ENCODE assay signal across 17 mouse cellular contexts in the genomic region with DNA sequence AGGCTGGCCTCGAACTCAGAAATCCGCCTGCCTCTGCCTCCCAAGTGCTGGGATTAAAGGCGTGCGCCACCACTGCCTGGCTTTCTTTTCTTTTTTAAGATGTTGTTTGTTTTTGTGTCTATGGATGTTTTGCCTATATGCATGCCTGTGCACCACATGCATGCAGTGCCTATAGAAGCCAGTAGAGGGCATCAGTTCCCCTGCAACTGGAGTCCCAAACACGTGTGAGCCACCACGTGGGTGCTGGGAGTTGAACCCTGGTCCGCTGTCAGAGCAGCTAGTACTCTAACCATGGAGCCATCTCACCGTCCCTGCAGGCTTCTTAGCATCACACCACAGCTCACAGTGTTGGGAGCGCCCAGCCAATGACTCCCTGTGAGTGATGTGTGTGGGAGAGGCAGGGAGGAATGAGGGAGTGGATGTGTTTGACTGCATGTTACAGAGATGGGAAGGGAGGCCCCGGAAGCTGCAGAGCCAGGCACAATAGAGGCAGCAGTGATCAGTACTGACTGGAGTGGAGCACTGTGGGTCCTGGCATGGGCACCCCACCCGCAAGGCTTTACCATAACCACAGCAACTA. TPM values are rescaled to one million over a fixed set of nuclear protein-coding genes. Genes with fewer than 3 reads are reported as not detected.
DNase-seq lines count a peak whose midpoint lies in the region; ATAC-seq and TF ChIP-seq lines count a peak whose summit lies in the region.
"Had no signal": no experiment of that assay in that cellular context is flagged by ENCODE, and none has a peak within 500 bp of the region (broad histone marks: within the 10 kb centered on the region; RNA-seq: fewer than 3 reads in every experiment).

No protein-coding gene starts in this region.

- H3K27ac ChIP-seq in forebrain, postnatal 0 days (ENCODE audit: low read depth, low read length), result no peak overlapping the region
- H3K27ac ChIP-seq in forebrain, embryonic 14.5 days (ENCODE audit: low read depth, low read length), result no peak overlapping the region
- no peak overlapping the region for H3K27ac ChIP-seq in liver, postnatal 0 days (ENCODE audit: low read depth)
- no peak overlapping the region for H3K27ac ChIP-seq in liver, embryonic 12.5 days
- H3K27ac ChIP-seq: heart, embryonic 10.5 days; liver, embryonic 13.5 days; neural tube, embryonic 13.5 days had no signal

- CTCF ChIA-PET in Patski (lab: Charles Lee), result no interaction called here

- no peaks in the 10 kb centered on the region for H3K27me3 ChIP-seq in forebrain, postnatal 0 days (ENCODE audit: insufficient read depth, low read length)
- H3K27me3 ChIP-seq in forebrain, embryonic 14.5 days (replicated peaks; ENCODE audit: control insufficient read depth, insufficient read depth, low read length), result no peaks in the 10 kb centered on the region
- no peaks in the 10 kb centered on the region for H3K27me3 ChIP-seq in liver, postnatal 0 days (ENCODE audit: insufficient read depth, low read length)
- peaks cover 5% of the 10 kb centered on the region; the same call in 1 of the 2 replicates for H3K27me3 ChIP-seq in liver, embryonic 12.5 days (replicated peaks)
- peaks cover under 1% of the 10 kb centered on the region for H3K27me3 ChIP-seq in Patski
- H3K27me3 ChIP-seq: neural tube, embryonic 13.5 days had no signal

- whole genome bisulfite sequencing in forebrain, postnatal 0 days, result 75% methylated on average over 10 of the region's 11 CpGs
- 72% methylated on average over 10 of the region's 11 CpGs for WGBS in forebrain, embryonic 14.5 days
- 75% methylated on average over 11 of the region's 11 CpGs for WGBS in liver, postnatal 0 days (ENCODE audit: insufficient replicate concordance)
- WGBS in liver, embryonic 12.5 days (ENCODE audit: insufficient replicate concordance), result 62% methylated on average over 11 of the region's 11 CpGs

- no peak overlapping the region for H3K9ac ChIP-seq in forebrain, postnatal 0 days
- H3K9ac ChIP-seq in forebrain, embryonic 14.5 days (ENCODE audit: low read length), result no peak overlapping the region
- H3K9ac ChIP-seq in liver, postnatal 0 days (replicated peaks), result no peak overlapping the region
- no peak overlapping the region for H3K9ac ChIP-seq in liver, embryonic 12.5 days
- H3K9ac ChIP-seq: liver, embryonic 13.5 days; neural tube, embryonic 13.5 days had no signal

- peak; percentile 35 for TF ChIP-seq CTCF in forebrain, postnatal 0 days (IDR thresholded peaks at IDR 0.05; ENCODE audit: low read depth)
- peak; percentile 49 for TF ChIP-seq CTCF in liver, postnatal 0 days (IDR thresholded peaks at IDR 0.05; ENCODE audit: low read depth)
- peak; percentile 42 for TF ChIP-seq CTCF in Patski (IDR thresholded peaks at IDR 0.05)

- TF ChIP-seq EP300 in liver, postnatal 0 days (IDR thresholded peaks at IDR 0.05; ENCODE audit: low read depth), result no peak

- no peak overlapping the region for H3K4me2 ChIP-seq in forebrain, postnatal 0 days (ENCODE audit: low read depth)
- H3K4me2 ChIP-seq in forebrain, embryonic 14.5 days (ENCODE audit: low read length), result no peak overlapping the region
- no peak overlapping the region for H3K4me2 ChIP-seq in liver, postnatal 0 days (ENCODE audit: low read depth, low read length)
- H3K4me2 ChIP-seq in liver, embryonic 12.5 days, result no peak overlapping the region
- H3K4me2 ChIP-seq: liver, embryonic 13.5 days; neural tube, embryonic 13.5 days had no signal

- ATAC-seq in forebrain, postnatal 0 days, result no peak
- no peak for ATAC-seq in forebrain, embryonic 14.5 days
- no peak for ATAC-seq in liver, postnatal 0 days
- ATAC-seq in liver, embryonic 12.5 days, result no peak
- ATAC-seq in Patski, result no peak
- no peak for ATAC-seq in megakaryocyte progenitor cell, adult 5-6 weeks (replicated peaks; ENCODE audit: poor library complexity)
- ATAC-seq: intestine, embryonic 16.5 days had no signal

- no peaks in the 10 kb centered on the region for H3K4me1 ChIP-seq in forebrain, postnatal 0 days (ENCODE audit: insufficient read depth)
- H3K4me1 ChIP-seq in forebrain, embryonic 14.5 days (ENCODE audit: control insufficient read depth, insufficient read depth, low read length), result no peaks in the 10 kb centered on the region
- H3K4me1 ChIP-seq in liver, postnatal 0 days (ENCODE audit: insufficient read depth), result 0 out of 2 replicates have a peak, but pooled peaks cover 3% of the 10 kb centered on the region
- H3K4me1 ChIP-seq in liver, embryonic 12.5 days, result peaks cover 12% of the 10 kb centered on the region; the same call in 1 of the 2 replicates

- DNase-seq in forebrain, postnatal 0 days, result no peak
- no peak for DNase-seq in forebrain, embryonic 14.5 days (ENCODE audit: low spot score)
- DNase-seq in liver, postnatal 0 days, result no peak
- DNase-seq in A20 (ENCODE audit: low read depth, low spot score) (peak; percentile 42), Patski (ENCODE audit: low read depth, low spot score) (no peak)
- DNase-seq in thymus, postnatal 14 days, result no peak
- DNase-seq: cerebellum, postnatal 25 days; heart, postnatal 4 days; liver, embryonic 13.5 days; thymus, postnatal 25 days had no signal

- no peak overlapping the region for H3K4me3 ChIP-seq in forebrain, postnatal 0 days (ENCODE audit: low read depth, low read length)
- H3K4me3 ChIP-seq in forebrain, embryonic 14.5 days (ENCODE audit: low read depth, low read length), result no peak overlapping the region
- no peak overlapping the region for H3K4me3 ChIP-seq in liver, postnatal 0 days (ENCODE audit: low read depth, low read length)
- no peak overlapping the region for H3K4me3 ChIP-seq in liver, embryonic 12.5 days
- H3K4me3 ChIP-seq: heart, embryonic 10.5 days; liver, embryonic 13.5 days; neural tube, embryonic 13.5 days had no signal

- no peaks in the 10 kb centered on the region for H3K9me3 ChIP-seq in forebrain, postnatal 0 days (ENCODE audit: low read length)
- no peaks in the 10 kb centered on the region for H3K9me3 ChIP-seq in forebrain, embryonic 14.5 days (replicated peaks; ENCODE audit: control insufficient read depth, low read length)
- H3K9me3 ChIP-seq in liver, postnatal 0 days (ENCODE audit: low read length), result no peaks in the 10 kb centered on the region
- no peaks in the 10 kb centered on the region for H3K9me3 ChIP-seq in liver, embryonic 12.5 days (replicated peaks)
- H3K9me3 ChIP-seq: heart, embryonic 10.5 days; liver, embryonic 13.5 days; neural tube, embryonic 13.5 days had no signal

- in situ Hi-C loops in Patski (cut with MboI; ENCODE audit: low pct_unique_long_range_greater_than_20kb), result loop anchor here (10.0 kb wide), 1 partner anchor 289 kb away; no protein-coding TSS in a partner anchor

- H3K36me3 ChIP-seq in forebrain, postnatal 0 days (ENCODE audit: insufficient read depth), result no peaks in the 10 kb centered on the region
- H3K36me3 ChIP-seq in forebrain, embryonic 14.5 days (ENCODE audit: control insufficient read depth, insufficient read depth, low read length), result no peaks in the 10 kb centered on the region
- H3K36me3 ChIP-seq in liver, postnatal 0 days (replicated peaks; ENCODE audit: insufficient read depth, low read length), result no peaks in the 10 kb centered on the region
- no peaks in the 10 kb centered on the region for H3K36me3 ChIP-seq in liver, embryonic 12.5 days
- H3K36me3 ChIP-seq: heart, embryonic 10.5 days; liver, embryonic 13.5 days; neural tube, embryonic 13.5 days had no signal

- POLR2A ChIA-PET in Patski (lab: Charles Lee), result no interaction called here

RNA-seq across cellular contexts. Expression of a gene that starts 7.9 kb away (rescaled TPM):
- 8.6 and 8.9 TPM in 2 replicates for total RNA-seq in forebrain, postnatal 0 days (2014; rRNA removed)
- 8.3 and 9.0 TPM in 2 replicates for polyA plus RNA-seq in forebrain, postnatal 0 days (2015; fragmentation: Nextera tagmentation; extraction: Ambion mirVana)
- 3.7 and 4.5 TPM in 2 replicates for polyA plus RNA-seq in forebrain, embryonic 14.5 days (2014; fragmentation: Nextera tagmentation; extraction: Ambion mirVana)
- polyA plus RNA-seq in liver, postnatal 0 days (2015; fragmentation: Nextera tagmentation; extraction: Ambion mirVana), result 6.0 and 7.2 TPM in 2 replicates
- 0.41 and 0.66 TPM in 2 replicates for polyA plus RNA-seq in liver, embryonic 12.5 days (2016; fragmentation: Nextera tagmentation; extraction: Ambion mirVana)
- polyA plus RNA-seq in Patski (2021), result not detected
- not detected in 2 replicates for total RNA-seq in megakaryocyte progenitor cell, adult 5-6 weeks (2015)
- not detected in 2 replicates for total RNA-seq in megakaryocyte progenitor cell, adult 5-6 weeks (2017)

RNA-seq across cellular contexts. Expression of a gene that starts 25.7 kb away (rescaled TPM):
- total RNA-seq in forebrain, postnatal 0 days (2014; rRNA removed), result not detected in 2 replicates
- 0.15 and 0.22 TPM in 2 replicates for polyA plus RNA-seq in forebrain, postnatal 0 days (2015; fragmentation: Nextera tagmentation; extraction: Ambion mirVana)
- polyA plus RNA-seq in forebrain, embryonic 14.5 days (2014; fragmentation: Nextera tagmentation; extraction: Ambion mirVana), result 0.05 TPM in 1 of 2 replicates, not detected in the other
- polyA plus RNA-seq in liver, postnatal 0 days (2015; fragmentation: Nextera tagmentation; extraction: Ambion mirVana), result 0.05 and 0.14 TPM in 2 replicates
- polyA plus RNA-seq in liver, embryonic 12.5 days (2016; fragmentation: Nextera tagmentation; extraction: Ambion mirVana), result 0.07 and 0.14 TPM in 2 replicates
- 0.04 TPM for polyA plus RNA-seq in Patski (2021)
- not detected in 2 replicates for total RNA-seq in megakaryocyte progenitor cell, adult 5-6 weeks (2015)
- total RNA-seq in megakaryocyte progenitor cell, adult 5-6 weeks (2017), result not detected in 2 replicates
- total RNA-seq: gastrocnemius, adult 8-10 months; heart, postnatal 4 days had no signal

RNA-seq across cellular contexts. Expression of a gene that starts 38.6 kb away (rescaled TPM):
- total RNA-seq in forebrain, postnatal 0 days (2014; rRNA removed), result 0.38 and 1.5 TPM in 2 replicates
- 0.34 and 0.90 TPM in 2 replicates for polyA plus RNA-seq in forebrain, postnatal 0 days (2015; fragmentation: Nextera tagmentation; extraction: Ambion mirVana)
- 0.20 and 0.21 TPM in 2 replicates for polyA plus RNA-seq in forebrain, embryonic 14.5 days (2014; fragmentation: Nextera tagmentation; extraction: Ambion mirVana)
- polyA plus RNA-seq in liver, postnatal 0 days (2015; fragmentation: Nextera tagmentation; extraction: Ambion mirVana), result not detected in 2 replicates
- not detected in 2 replicates for polyA plus RNA-seq in liver, embryonic 12.5 days (2016; fragmentation: Nextera tagmentation; extraction: Ambion mirVana)
- polyA plus RNA-seq in Patski (2021), result 0.06 TPM
- total RNA-seq in megakaryocyte progenitor cell, adult 5-6 weeks (2015), result not detected in 2 replicates
- not detected in 2 replicates for total RNA-seq in megakaryocyte progenitor cell, adult 5-6 weeks (2017)
- total RNA-seq: heart, postnatal 4 days had no signal
- polyA plus RNA-seq: embryonic facial prominence, embryonic 11.5 days; heart, embryonic 10.5 days; liver, embryonic 13.5 days; neural tube, embryonic 13.5 days had no signal
